Mouse (Mus musculus): ENCODE data around the gene Ksr1. TPM values are rescaled to one million over a fixed set of nuclear protein-coding genes. Genes with fewer than 3 reads are reported as not detected.

The Ksr1 gene
- total and polyA plus RNA-seq, 2 experiments from 2014 or later = 3.2 to 33.7 TPM

GRCm38 (mm10) chr11:79054161-79055152 is 91.8 kb downstream of the Ksr1 start:
- no peak for DNase-seq (ENCODE audit: low spot score)
- no peaks in the 10 kb centered on the region for H3K9me3 ChIP-seq (ENCODE audit: low read length)
- no peaks in the 10 kb centered on the region for H3K27me3 ChIP-seq (ENCODE audit: insufficient read depth, low read length)
- no peak overlapping the region for H3K9ac ChIP-seq (replicated peaks; ENCODE audit: low read length, poor library complexity, severe bottlenecking)
- no peak overlapping the region for H3K4me2 ChIP-seq (ENCODE audit: low read depth, low read length, poor library complexity, severe bottlenecking)
- ATAC-seq (ENCODE audit: low FRiP score) = no peak
- no peak overlapping the region for H3K27ac ChIP-seq (ENCODE audit: low read depth, low read length)
- no peak overlapping the region for H3K4me3 ChIP-seq (ENCODE audit: low read depth, low read length)
- no peaks in the 10 kb centered on the region for H3K36me3 ChIP-seq (ENCODE audit: insufficient read depth, low read length)
- WGBS = 76% methylated on average over 9 of the region's 9 CpGs
- peaks cover 17% of the 10 kb centered on the region for H3K4me1 ChIP-seq (ENCODE audit: insufficient read depth, low read length)
- no peak for TF ChIP-seq CTCF (IDR thresholded peaks at IDR 0.05)

- no peak overlapping the region for H3K4me3 ChIP-seq (ENCODE audit: low read depth, low read length)
- no peak for ATAC-seq (ENCODE audit: low FRiP score)
- H3K27ac ChIP-seq (ENCODE audit: low read depth, low read length) = peak overlapping the region; percentile 26; the same call in 1 of the 2 replicates
- H3K4me1 ChIP-seq (ENCODE audit: insufficient read depth, low read length) = peaks cover 17% of the 10 kb centered on the region
- TF ChIP-seq CTCF (IDR thresholded peaks at IDR 0.05) = no peak
- DNase-seq (ENCODE audit: low spot score) = no peak
- H3K9me3 ChIP-seq (ENCODE audit: low read length) = no peaks in the 10 kb centered on the region
- H3K4me2 ChIP-seq (ENCODE audit: low read depth, low read length, poor library complexity, severe bottlenecking) = no peak overlapping the region
- H3K9ac ChIP-seq (replicated peaks; ENCODE audit: low read length, poor library complexity, severe bottlenecking) = no peak overlapping the region
- H3K27me3 ChIP-seq (ENCODE audit: insufficient read depth, low read length) = no peaks in the 10 kb centered on the region
- H3K36me3 ChIP-seq (ENCODE audit: insufficient read depth, low read length) = no peaks in the 10 kb centered on the region
Measured at GRCm38 (mm10) chr11:79053437-79053836, 92.8 kb downstream of the Ksr1 start.

GRCm38 (mm10) chr11:79052769-79053168 is 93.4 kb downstream of the Ksr1 start:
- DNase-seq (ENCODE audit: low spot score) (no peak), ATAC-seq (ENCODE audit: low FRiP score) (no peak)
- no peak overlapping the region for H3K4me2 ChIP-seq (ENCODE audit: low read depth, low read length, poor library complexity, severe bottlenecking)
- H3K27ac ChIP-seq (ENCODE audit: low read depth, low read length) = no peak overlapping the region
- no peak overlapping the region for H3K9ac ChIP-seq (replicated peaks; ENCODE audit: low read length, poor library complexity, severe bottlenecking)
- H3K4me1 ChIP-seq (ENCODE audit: insufficient read depth, low read length) = peaks cover 12% of the 10 kb centered on the region
- H3K9me3 ChIP-seq (ENCODE audit: low read length) = no peaks in the 10 kb centered on the region
- WGBS = 41% methylated on average over 6 of the region's 6 CpGs
- H3K27me3 ChIP-seq (ENCODE audit: insufficient read depth, low read length) = no peaks in the 10 kb centered on the region
- TF ChIP-seq CTCF (IDR thresholded peaks at IDR 0.05) = no peak
- H3K36me3 ChIP-seq (ENCODE audit: insufficient read depth, low read length) = no peaks in the 10 kb centered on the region
- H3K4me3 ChIP-seq (ENCODE audit: low read depth, low read length) = no peak overlapping the region

GRCm38 (mm10) chr11:79051522-79051921 is 94.7 kb downstream of the Ksr1 start:
- Histone ChIP-seq H3K9ac (replicated peaks; ENCODE audit: low read length, poor library complexity, severe bottlenecking) (no peak overlapping the region), H3K27ac (ENCODE audit: low read depth, low read length) (no peak overlapping the region), H3K4me2 (ENCODE audit: low read depth, low read length, poor library complexity, severe bottlenecking) (no peak overlapping the region), H3K36me3 (ENCODE audit: insufficient read depth, low read length) (no peaks in the 10 kb centered on the region), H3K4me3 (ENCODE audit: low read depth, low read length) (no peak overlapping the region), H3K27me3 (ENCODE audit: insufficient read depth, low read length) (no peaks in the 10 kb centered on the region), H3K4me1 (ENCODE audit: insufficient read depth, low read length) (peaks cover 12% of the 10 kb centered on the region), H3K9me3 (ENCODE audit: low read length) (no peaks in the 10 kb centered on the region)
- WGBS = 94% methylated on average over 9 of the region's 9 CpGs
- DNase-seq (ENCODE audit: low spot score) = no peak
- ATAC-seq (ENCODE audit: low FRiP score) = no peak
- TF ChIP-seq CTCF (IDR thresholded peaks at IDR 0.05) = no peak

GRCm38 (mm10) chr11:79050781-79051507 is 95.3 kb downstream of the Ksr1 start:
- no peak overlapping the region for H3K4me2 ChIP-seq (ENCODE audit: low read depth, low read length, poor library complexity, severe bottlenecking)
- no peak for DNase-seq (ENCODE audit: low spot score)
- H3K9me3 ChIP-seq (ENCODE audit: low read length) = no peaks in the 10 kb centered on the region
- no peak overlapping the region for H3K27ac ChIP-seq (ENCODE audit: low read depth, low read length)
- no peaks in the 10 kb centered on the region for H3K36me3 ChIP-seq (ENCODE audit: insufficient read depth, low read length)
- no peak overlapping the region for H3K4me3 ChIP-seq (ENCODE audit: low read depth, low read length)
- TF ChIP-seq CTCF (IDR thresholded peaks at IDR 0.05) = no peak
- no peak for ATAC-seq (ENCODE audit: low FRiP score)
- no peaks in the 10 kb centered on the region for H3K27me3 ChIP-seq (ENCODE audit: insufficient read depth, low read length)
- WGBS = 92% methylated on average over 16 of the region's 16 CpGs
- H3K9ac ChIP-seq (replicated peaks; ENCODE audit: low read length, poor library complexity, severe bottlenecking) = no peak overlapping the region
- peaks cover 12% of the 10 kb centered on the region for H3K4me1 ChIP-seq (ENCODE audit: insufficient read depth, low read length)

- Histone ChIP-seq H3K4me3 (ENCODE audit: low read depth, low read length) (no peak overlapping the region), H3K36me3 (ENCODE audit: insufficient read depth, low read length) (peaks cover 10% of the 10 kb centered on the region), H3K4me2 (ENCODE audit: low read depth, low read length, poor library complexity, severe bottlenecking) (no peak overlapping the region), H3K9ac (replicated peaks; ENCODE audit: low read length, poor library complexity, severe bottlenecking) (no peak overlapping the region), H3K27ac (ENCODE audit: low read depth, low read length) (no peak overlapping the region), H3K4me1 (ENCODE audit: insufficient read depth, low read length) (peaks cover 12% of the 10 kb centered on the region), H3K9me3 (ENCODE audit: low read length) (no peaks in the 10 kb centered on the region), H3K27me3 (ENCODE audit: insufficient read depth, low read length) (no peaks in the 10 kb centered on the region)
- peak; percentile 21; the same call in 1 of the 2 replicates for TF ChIP-seq CTCF (IDR thresholded peaks at IDR 0.05)
- DNase-seq (ENCODE audit: low spot score) (no peak), ATAC-seq (ENCODE audit: low FRiP score) (no peak)
- 82% methylated on average over 4 of the region's 4 CpGs for WGBS
Measured at GRCm38 (mm10) chr11:79048906-79049305, 97.3 kb downstream of the Ksr1 start.

All from midbrain, postnatal 0 days (tissue).